Mouse (Mus musculus) lung, embryonic 16.5 days (tissue): ENCODE results near the gene Tomm20l. TPM values are rescaled to one million over a fixed set of nuclear protein-coding genes. Genes with fewer than 3 reads are reported as not detected.
A peak's percentile ranks its signal among the peaks of the same experiment; 100 is the strongest.

ENCODE experiments used
- ATAC-seq: fragments of 200-750 bp; cut with Nextera tagmentation; 2 replicates; pipeline ENCODE4 v1.8.0; 2017; ENCODE audit warnings: low read depth, mild to moderate bottlenecking, moderate library complexity
- H3K27ac ChIP-seq: fragments of 300-500 bp; sonication (generic); 2 replicates; pipeline ENCODE4 v1.5.1; 2014; ENCODE audit warnings: mild to moderate bottlenecking, control low read depth, low read length
- H3K27me3 ChIP-seq: fragments of 300-500 bp; sonication (generic); 2 replicates; pipeline ENCODE4 v1.6.1; 2014; ENCODE audit warnings: low read depth, low read length, mixed read lengths; ENCODE audit not compliant: control insufficient read depth, insufficient read depth
- H3K36me3 ChIP-seq: fragments of 300-500 bp; sonication (generic); 2 replicates; pipeline ENCODE4 v1.6.1; 2014; ENCODE audit warnings: low read length; ENCODE audit not compliant: control insufficient read depth, insufficient read depth
- H3K4me1 ChIP-seq: fragments of 300-500 bp; sonication (generic); replicated peaks from 2 replicates; pipeline ENCODE4 v1.6.1; 2014; ENCODE audit warnings: low read length, mixed read lengths; ENCODE audit not compliant: control insufficient read depth, insufficient read depth
- H3K4me2 ChIP-seq: fragments of 300-500 bp; sonication (generic); 2 replicates; pipeline ENCODE4 v1.6.1; 2014; ENCODE audit warnings: low read depth, low read length, control low read depth
- H3K4me3 ChIP-seq: fragments of 300-500 bp; sonication (generic); 2 replicates; pipeline ENCODE4 v1.5.1; 2014; ENCODE audit warnings: mild to moderate bottlenecking, low read length, control low read depth
- H3K9ac ChIP-seq: fragments of 300-500 bp; sonication (generic); 2 replicates; pipeline ENCODE4 v1.6.1; 2014; ENCODE audit warnings: low read length, control low read depth
- H3K9me3 ChIP-seq: fragments of 300-500 bp; sonication (generic); 2 replicates; pipeline ENCODE4 v1.6.1; 2016; ENCODE audit warnings: low read length; ENCODE audit not compliant: control insufficient read depth
- WGBS: fragments of 180-500 bp; shearing (Covaris S2); extraction: QIAGEN DNeasy Blood & Tissue Kit; methylation state at CpG from one replicate; pipeline ENCODE4 v1.1.7; 2014; 5-methylcytosine and 5-hydroxymethylcytosine counted together
- polyA plus RNA-seq: library from polyadenylated mRNA; unstranded; fragments of >200 nt; fragmentation: Nextera tagmentation; extraction: Ambion mirVana; gene quantifications from 2 replicates; pipeline ENCODE4 v1.2.1, GENCODE M21; 2015

Gene Tomm20l
- polyA plus RNA-seq, 1 experiment from 2014 or later = 1.3 TPM

GRCm38 (mm10) chr12:71116411-71116810 lies 5.2 kb downstream of the Tomm20l start:
- H3K4me3 ChIP-seq = no peak overlapping the region
- peaks cover 10% of the 10 kb centered on the region; the same call in 1 of the 2 replicates for H3K4me1 ChIP-seq
- no peak overlapping the region for H3K9ac ChIP-seq
- H3K36me3 ChIP-seq = no peaks in the 10 kb centered on the region
- 78% methylated on average over 5 of the region's 5 CpGs for WGBS
- no peak for ATAC-seq
- H3K27me3 ChIP-seq = no peaks in the 10 kb centered on the region
- H3K4me2 ChIP-seq = no peak overlapping the region
- no peaks in the 10 kb centered on the region for H3K9me3 ChIP-seq
- H3K27ac ChIP-seq = no peak overlapping the region

DNA sequence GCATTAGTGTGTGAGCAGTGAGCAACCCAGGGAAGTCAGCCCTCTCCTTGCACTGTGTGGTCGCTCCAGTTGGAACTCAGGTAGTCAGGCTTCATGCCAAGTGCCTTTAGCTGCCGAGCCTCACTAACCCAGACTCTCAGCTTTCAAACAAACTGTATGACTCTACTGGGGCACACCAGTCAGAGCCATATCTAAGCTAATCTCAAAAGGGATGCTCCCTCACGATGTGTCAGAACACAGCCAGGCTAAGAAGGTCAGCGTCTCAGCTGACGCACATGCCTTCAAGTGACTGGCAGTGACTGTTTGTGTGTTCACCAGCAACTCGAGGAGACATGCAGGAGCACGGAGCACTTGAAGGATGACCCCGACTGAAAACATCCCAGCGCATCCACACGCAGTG lies 11.5 kb downstream of the Tomm20l start:
- H3K36me3 ChIP-seq = peaks cover 15% of the 10 kb centered on the region; the same call in 1 of the 2 replicates
- ATAC-seq = no peak
- no peak overlapping the region for H3K4me3 ChIP-seq
- no peak overlapping the region for H3K4me2 ChIP-seq
- no peak overlapping the region for H3K9ac ChIP-seq
- no peaks in the 10 kb centered on the region for H3K4me1 ChIP-seq
- no peak overlapping the region for H3K27ac ChIP-seq
- H3K27me3 ChIP-seq = no peaks in the 10 kb centered on the region
- no peaks in the 10 kb centered on the region for H3K9me3 ChIP-seq
- 85% methylated on average over 10 of the region's 10 CpGs for WGBS

- Histone ChIP-seq H3K9me3 (no peaks in the 10 kb centered on the region), H3K9ac (no peak overlapping the region), H3K4me3 (no peak overlapping the region), H3K27me3 (no peaks in the 10 kb centered on the region), H3K36me3 (peaks cover 15% of the 10 kb centered on the region; the same call in 1 of the 2 replicates), H3K4me2 (no peak overlapping the region), H3K4me1 (no peaks in the 10 kb centered on the region), H3K27ac (no peak overlapping the region)
- no peak for ATAC-seq
- WGBS = 83% methylated on average over 9 of the region's 9 CpGs
Observed at GRCm38 (mm10) chr12:71123286-71123685, 12.1 kb downstream of the Tomm20l start.

- Histone ChIP-seq H3K4me1 (peaks cover 19% of the 10 kb centered on the region), H3K4me2 (peak overlapping the region; percentile 96), H3K4me3 (peak overlapping the region; percentile 73), H3K27ac (no peak overlapping the region), H3K27me3 (no peaks in the 10 kb centered on the region), H3K9ac (0 out of 2 replicates have a peak overlapping the region, but pooled peaks have one; percentile 31), H3K9me3 (no peaks in the 10 kb centered on the region), H3K36me3 (peaks cover 10% of the 10 kb centered on the region; the same call in 1 of the 2 replicates)
- no peak for ATAC-seq
- WGBS = 23% methylated on average over 5 of the region's 5 CpGs
Observed at GRCm38 (mm10) chr12:71135581-71135980, 24.4 kb downstream of the Tomm20l start.

GRCm38 (mm10) chr12:71136130-71136973 lies 25.1 kb downstream of the Tomm20l start, which contains the start of the genes Timm9 and 2700049A03Rik:
Gene Timm9 (minus strand): TSS chr12:71136684.
Gene 2700049A03Rik (plus strand): TSS chr12:71136848.
- Histone ChIP-seq H3K4me2 (peak within 1 kb of the TSS; percentile 96), H3K36me3 (peaks cover 15% of the 10 kb centered on the region), H3K9me3 (no peaks in the 10 kb centered on the region), H3K27ac (peak within 1 kb of the TSS; percentile 63), H3K4me1 (peaks cover 19% of the 10 kb centered on the region), H3K9ac (peak within 1 kb of the TSS; percentile 85), H3K27me3 (no peaks in the 10 kb centered on the region), H3K4me3 (peak within 1 kb of the TSS; percentile 73)
- under 1% methylated on average over 52 of the region's 52 CpGs for WGBS
- peak; percentile 92 for ATAC-seq

DNA sequence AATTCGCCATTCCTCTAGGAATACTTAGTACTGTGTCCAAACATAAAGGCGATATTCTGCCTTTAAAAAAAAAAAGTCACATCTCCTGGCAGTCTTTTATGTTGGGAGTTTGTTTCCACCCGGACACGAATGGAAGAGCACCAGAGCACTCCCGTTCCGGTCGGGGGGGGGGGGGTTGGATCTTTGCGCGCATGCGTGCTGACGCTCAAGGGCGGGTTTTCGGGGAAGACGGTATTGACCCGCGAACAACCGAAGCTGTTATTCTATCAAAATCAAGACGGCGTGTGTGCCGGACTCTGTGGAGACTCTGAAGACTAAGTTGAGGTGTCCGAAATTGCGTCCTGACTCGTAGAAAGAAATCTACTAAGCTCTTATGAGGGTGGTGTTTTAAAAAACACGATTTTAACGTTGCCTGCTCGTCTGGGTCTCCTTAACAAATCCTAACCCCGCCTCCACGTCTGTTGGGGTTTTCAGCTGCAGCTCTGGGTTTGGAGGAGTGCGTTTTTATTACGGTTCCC lies 25.8 kb downstream of the Tomm20l start:
- Histone ChIP-seq H3K9ac (peak overlapping the region; percentile 85), H3K36me3 (peaks cover 19% of the 10 kb centered on the region), H3K27ac (peak overlapping the region; percentile 63), H3K4me2 (peak overlapping the region; percentile 96), H3K9me3 (no peaks in the 10 kb centered on the region), H3K4me3 (peak overlapping the region; percentile 73), H3K4me1 (peaks cover 19% of the 10 kb centered on the region), H3K27me3 (no peaks in the 10 kb centered on the region)
- under 1% methylated on average over 30 of the region's 30 CpGs for WGBS
- peak; percentile 86 for ATAC-seq

GRCm38 (mm10) chr12:71137686-71138085 lies 26.5 kb downstream of the Tomm20l start:
- 2% methylated on average over 11 of the region's 11 CpGs for WGBS
- Histone ChIP-seq H3K4me2 (peak overlapping the region; percentile 96), H3K4me1 (peaks cover 19% of the 10 kb centered on the region), H3K36me3 (peaks cover 25% of the 10 kb centered on the region), H3K27me3 (no peaks in the 10 kb centered on the region), H3K27ac (no peak overlapping the region), H3K9ac (peak overlapping the region; percentile 73), H3K9me3 (no peaks in the 10 kb centered on the region), H3K4me3 (peak overlapping the region; percentile 73)
- ATAC-seq = no peak

DNA sequence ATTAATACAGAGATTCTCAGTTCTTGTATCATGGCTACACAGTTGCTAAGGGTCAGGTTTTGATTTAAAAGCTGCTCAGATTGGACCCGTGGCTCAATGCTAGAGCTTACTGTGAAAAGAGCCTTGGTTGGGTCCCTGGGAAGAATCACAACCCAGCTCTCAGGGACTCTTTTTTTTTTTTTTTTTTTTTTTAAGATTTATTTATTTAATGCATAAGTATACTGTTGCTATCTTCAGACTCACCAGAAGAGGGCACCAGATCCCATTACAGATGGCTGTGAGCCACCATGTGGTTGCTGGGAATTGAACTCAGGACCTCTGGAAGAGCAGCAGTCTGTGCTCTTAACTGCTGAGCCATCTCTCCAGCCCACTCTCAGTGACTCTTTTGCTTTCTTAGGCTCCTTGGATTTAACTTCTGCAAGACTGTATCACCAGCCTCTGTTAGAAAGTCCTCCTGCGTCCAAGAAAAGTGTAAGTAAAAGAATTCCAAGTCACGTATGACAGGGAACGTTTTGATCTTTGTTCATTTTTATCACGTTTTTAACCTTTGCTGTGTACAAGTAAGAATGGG lies 28.1 kb downstream of the Tomm20l start:
- Histone ChIP-seq H3K27me3 (no peaks in the 10 kb centered on the region), H3K36me3 (peaks cover 32% of the 10 kb centered on the region), H3K9ac (no peak overlapping the region), H3K9me3 (no peaks in the 10 kb centered on the region), H3K4me1 (peaks cover 19% of the 10 kb centered on the region), H3K27ac (no peak overlapping the region), H3K4me2 (no peak overlapping the region), H3K4me3 (no peak overlapping the region)
- WGBS = 78% methylated on average over 5 of the region's 5 CpGs
- no peak for ATAC-seq

DNA sequence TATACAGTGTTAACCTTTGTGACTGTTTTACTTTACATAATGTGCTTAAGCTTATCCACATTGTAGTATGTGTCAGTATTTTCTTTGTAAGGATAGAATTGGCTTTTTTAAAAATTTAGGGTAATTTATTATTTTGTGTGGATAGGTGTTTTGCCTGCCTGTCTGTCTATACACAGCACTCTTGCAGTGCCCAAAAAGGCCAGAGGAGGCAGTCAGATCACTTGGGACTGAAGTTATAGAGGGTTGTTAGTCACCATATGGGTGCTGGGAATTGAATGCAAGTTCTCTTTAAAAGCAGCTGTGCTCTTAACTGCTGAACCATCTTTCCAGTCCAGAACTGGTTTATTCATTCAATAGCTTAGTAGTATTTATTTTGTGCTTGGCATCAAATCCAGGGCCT lies 30.0 kb downstream of the Tomm20l start:
- H3K27me3 ChIP-seq = no peaks in the 10 kb centered on the region

More for the DNA sequence above, 30.0 kb downstream of the Tomm20l start:
- Histone ChIP-seq H3K9me3 (no peaks in the 10 kb centered on the region), H3K36me3 (peaks cover 32% of the 10 kb centered on the region), H3K4me2 (no peak overlapping the region), H3K4me3 (no peak overlapping the region), H3K27ac (no peak overlapping the region), H3K9ac (no peak overlapping the region), H3K4me1 (peaks cover 13% of the 10 kb centered on the region)
- no peak for ATAC-seq
